Mouse (Mus musculus): ENCODE measurements around the gene Urod.

DNA sequence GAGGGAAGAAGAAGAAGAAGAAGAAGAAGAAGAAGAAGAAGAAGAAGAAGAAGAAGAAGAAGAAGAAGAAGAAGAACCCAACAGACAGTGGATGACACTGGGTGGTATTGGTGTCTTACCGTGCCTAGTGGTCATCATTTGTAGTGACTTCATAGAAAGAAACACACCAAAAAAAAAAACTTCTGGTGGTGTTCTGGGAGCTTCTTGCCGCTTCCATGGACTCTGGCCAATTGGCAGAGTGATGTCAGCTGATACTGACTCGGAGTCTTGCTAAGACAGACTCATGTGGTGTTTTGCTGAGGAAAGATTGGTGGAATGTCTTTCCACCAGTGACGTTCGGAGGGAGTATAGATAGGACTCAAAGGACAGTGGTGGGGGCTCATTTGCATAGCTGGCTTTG is 16.0 kb upstream of the Urod start:
- TF ChIP-seq POLR2A (IDR thresholded peaks at IDR 0.05; ENCODE audit: low read depth, low read length) (no peak), CTCF (IDR thresholded peaks at IDR 0.05; ENCODE audit: borderline replicate concordance, insufficient read depth, low read length) (no peak)

Measured in embryonic fibroblast, embryonic 13.5 days (primary cell).